Mouse (Mus musculus): ENCODE results near the gene Fam174a. TPM values are rescaled to one million over a fixed set of nuclear protein-coding genes. Genes with fewer than 3 reads are reported as not detected.

Fam174a gene
- polyA plus RNA-seq, 1 experiment from 2014 or later, result 36.5 TPM

DNA sequence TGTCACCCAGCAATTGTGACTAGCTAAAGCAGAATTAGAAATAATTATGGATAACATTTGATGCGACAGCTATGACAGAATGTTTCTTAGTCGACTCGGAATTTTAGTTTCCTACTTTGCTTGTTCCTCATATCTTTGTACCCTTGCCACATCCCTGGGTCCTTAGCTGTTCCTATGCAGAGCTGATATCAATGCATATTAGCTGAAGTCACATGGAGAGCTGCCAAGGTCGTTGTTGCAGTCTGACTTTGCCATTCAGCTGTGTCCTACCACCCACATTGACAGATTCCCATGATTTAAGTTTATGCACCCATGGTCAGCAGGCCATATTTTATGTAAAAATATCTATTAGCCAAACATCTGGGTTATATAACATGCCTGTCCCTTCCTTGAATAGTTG is 43.5 kb downstream of the Fam174a start:
- Histone ChIP-seq H3K79me2 (ENCODE audit: inconsistent target) (no peaks in the 10 kb centered on the region), H3K36me3 (ENCODE audit: inconsistent target) (no peaks in the 10 kb centered on the region), H3K27ac (no peak overlapping the region), H3K4me3 (ENCODE audit: inconsistent target) (no peak overlapping the region)
- 83% methylated on average over 4 of the region's 4 CpGs for WGBS (ENCODE audit: missing documents)

DNA sequence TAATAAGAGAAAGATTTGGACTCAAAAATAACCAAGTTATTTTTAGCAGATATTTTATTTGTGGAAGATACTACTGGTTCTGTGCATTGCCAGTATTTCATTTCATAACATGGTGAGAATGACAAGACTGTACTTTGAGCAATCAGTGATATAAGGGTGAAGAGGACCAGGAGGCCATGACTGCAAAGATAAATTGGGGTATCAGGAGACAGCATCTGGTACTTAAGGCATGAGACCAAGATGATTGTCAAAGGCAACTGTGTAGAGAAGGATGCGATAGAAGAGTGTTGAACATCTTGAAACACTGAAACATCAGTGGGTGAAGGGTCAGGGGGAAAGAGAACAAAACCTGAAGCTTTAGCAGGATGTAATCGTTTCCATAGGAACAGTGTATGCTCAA is 50.3 kb downstream of the Fam174a start:
- H3K4me3 ChIP-seq (ENCODE audit: inconsistent target), result no peak overlapping the region
- no peaks in the 10 kb centered on the region for H3K79me2 ChIP-seq (ENCODE audit: inconsistent target)
- H3K36me3 ChIP-seq (ENCODE audit: inconsistent target), result no peaks in the 10 kb centered on the region
- WGBS (ENCODE audit: missing documents), result 100% methylated on average over 2 of the region's 2 CpGs
- no peak overlapping the region for H3K27ac ChIP-seq

DNA sequence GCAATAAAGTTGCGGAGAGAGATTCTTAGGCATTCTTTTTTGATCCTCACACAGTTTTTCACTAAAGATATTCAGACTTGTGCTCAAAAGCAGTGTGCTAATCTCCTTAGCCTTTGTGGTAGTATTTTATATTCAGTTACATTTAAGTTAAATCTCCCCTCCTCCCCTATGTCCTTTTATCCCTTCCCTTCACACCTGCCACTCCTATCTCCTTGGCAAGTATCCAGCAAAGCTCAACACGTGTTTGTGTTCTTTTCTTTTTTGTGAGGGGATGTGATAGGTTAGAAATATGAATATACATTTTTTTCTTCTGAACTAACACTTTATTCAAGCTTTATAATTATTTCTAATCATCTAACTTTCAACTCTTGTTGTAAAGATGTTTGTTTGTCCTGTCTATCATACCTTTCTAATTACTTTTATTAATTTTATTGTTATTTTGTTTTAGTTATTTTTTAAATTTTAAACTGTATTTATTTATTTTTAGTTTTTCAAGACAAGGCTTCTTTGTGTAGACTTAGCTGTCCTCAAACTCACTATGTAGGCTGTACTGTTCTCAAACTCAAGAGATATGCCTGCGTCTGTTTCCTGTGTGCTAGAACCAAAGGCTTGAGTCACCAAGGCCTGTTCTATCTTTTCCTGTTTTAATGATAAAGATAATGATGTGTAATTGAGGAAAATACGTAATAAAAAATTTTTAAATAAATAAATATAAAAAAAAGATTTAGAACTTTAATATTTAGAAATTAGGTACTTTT is 53.4 kb downstream of the Fam174a start:
- Histone ChIP-seq H3K27ac (no peak overlapping the region), H3K4me3 (ENCODE audit: inconsistent target) (no peak overlapping the region), H3K36me3 (ENCODE audit: inconsistent target) (no peaks in the 10 kb centered on the region), H3K79me2 (ENCODE audit: inconsistent target) (no peaks in the 10 kb centered on the region)
- 78% methylated on average over 4 of the region's 4 CpGs for WGBS (ENCODE audit: missing documents)

DNA sequence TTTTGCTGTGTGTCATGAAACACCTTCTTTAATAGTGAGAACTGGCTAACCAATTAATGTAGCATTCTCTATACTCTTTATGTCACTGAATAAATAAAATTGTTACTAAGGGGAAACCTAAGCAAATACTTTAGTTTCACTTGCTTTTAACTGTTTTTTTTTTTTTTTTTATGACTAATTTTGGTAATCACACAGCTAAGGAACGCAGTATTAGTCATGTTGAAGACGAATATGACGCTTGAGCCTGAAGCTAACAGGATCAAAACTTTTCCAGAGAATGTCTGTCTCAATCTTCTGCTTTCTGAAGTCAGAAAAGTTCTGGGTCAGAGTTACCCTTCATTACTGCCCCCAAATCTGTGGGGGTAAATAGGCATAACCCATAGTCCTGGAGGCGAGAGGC is 54.3 kb downstream of the Fam174a start:
- no peak overlapping the region for H3K4me3 ChIP-seq (ENCODE audit: inconsistent target)
- H3K27ac ChIP-seq, result no peak overlapping the region
- H3K79me2 ChIP-seq (ENCODE audit: inconsistent target), result no peaks in the 10 kb centered on the region
- WGBS (ENCODE audit: missing documents), result 98% methylated on average over 4 of the region's 4 CpGs
- H3K36me3 ChIP-seq (ENCODE audit: inconsistent target), result no peaks in the 10 kb centered on the region

DNA sequence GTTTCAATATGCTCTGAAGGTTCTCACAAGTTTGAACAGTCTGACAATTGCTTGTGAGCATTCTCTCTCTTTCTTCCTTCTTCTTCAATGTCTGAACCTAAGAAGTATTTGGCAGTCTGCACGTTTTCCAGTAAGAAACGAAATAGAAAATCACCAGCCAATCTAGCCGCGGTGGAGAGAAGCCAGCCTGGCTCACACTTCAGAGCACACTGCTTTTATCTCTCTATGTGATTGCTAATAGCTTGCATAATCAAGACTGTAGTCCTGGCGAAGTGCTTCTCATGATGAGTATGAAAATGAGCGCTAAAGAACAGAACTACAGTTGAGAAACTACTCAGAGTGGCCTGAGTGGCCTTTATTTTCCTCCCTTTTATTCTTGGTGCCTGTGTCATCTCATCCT is 62.0 kb downstream of the Fam174a start:
- Histone ChIP-seq H3K27ac (no peak overlapping the region), H3K4me3 (ENCODE audit: inconsistent target) (no peak overlapping the region), H3K36me3 (ENCODE audit: inconsistent target) (no peaks in the 10 kb centered on the region), H3K79me2 (ENCODE audit: inconsistent target) (no peaks in the 10 kb centered on the region)
- WGBS (ENCODE audit: missing documents), result 73% methylated on average over 6 of the region's 6 CpGs

DNA sequence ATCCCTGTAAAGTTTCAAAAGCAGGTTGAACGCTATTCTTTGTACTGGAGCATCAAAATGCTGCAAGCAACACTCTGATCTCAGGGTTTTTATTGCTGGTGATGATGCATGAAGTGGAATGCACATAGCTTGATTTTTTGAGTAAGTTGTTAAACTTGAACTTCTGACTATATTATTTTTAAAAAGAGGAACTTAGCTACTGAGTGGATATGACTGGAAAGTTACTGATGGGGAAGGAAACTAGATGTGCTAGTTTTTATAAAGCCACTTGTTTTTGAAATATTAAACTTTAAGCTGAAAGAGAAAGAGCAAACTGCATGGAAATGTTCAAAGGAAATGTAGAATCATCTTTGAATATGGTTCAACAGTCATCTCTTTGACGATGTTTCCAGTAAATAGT is 67.6 kb downstream of the Fam174a start:
- Histone ChIP-seq H3K79me2 (ENCODE audit: inconsistent target) (no peaks in the 10 kb centered on the region), H3K27ac (peak overlapping the region; percentile 82), H3K4me3 (ENCODE audit: inconsistent target) (no peak overlapping the region), H3K36me3 (ENCODE audit: inconsistent target) (no peaks in the 10 kb centered on the region)
- 11% methylated on average over 2 of the region's 2 CpGs for WGBS (ENCODE audit: missing documents)
